Mouse (Mus musculus): Measurements from ENCODE around the gene Stpg2. TPM values are rescaled to one million over a fixed set of nuclear protein-coding genes. Genes with fewer than 3 reads are reported as not detected.

The Stpg2 gene
- not detected for total RNA-seq (2023)

DNA sequence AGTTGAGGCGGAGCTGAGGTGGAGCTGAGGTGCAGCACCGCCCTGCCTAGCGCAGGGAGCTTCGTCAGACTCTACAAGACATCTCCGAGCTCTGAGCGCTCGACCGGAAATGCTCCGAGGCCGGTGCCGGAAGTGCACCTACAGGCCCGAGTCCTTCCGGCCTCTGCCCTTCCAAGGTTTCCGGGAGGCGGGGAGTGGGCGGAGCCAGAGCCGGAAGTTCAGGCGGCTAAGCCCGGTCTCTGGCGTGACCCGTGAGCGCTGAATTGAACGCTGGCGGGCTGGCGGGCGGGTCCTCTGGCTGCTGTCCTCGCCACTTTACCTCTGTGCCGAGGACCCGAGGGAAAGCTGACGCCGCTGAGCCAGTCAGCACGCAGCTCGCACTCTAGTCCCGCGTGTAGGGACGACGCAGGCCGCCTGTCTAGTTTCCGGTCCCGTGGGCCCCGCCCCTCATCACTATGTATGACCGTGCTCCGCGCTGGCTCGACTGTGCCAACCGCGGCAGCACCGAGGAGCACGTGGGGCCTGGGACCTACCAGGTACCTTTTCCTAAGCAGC lies at the start of gene Stpg2:
TSS of gene Stpg2 (plus strand) at position 251 of the 555 bp plus-strand sequence.

Other genes starting within 250 kb of the Stpg2 start
- gene Rap1gds1, start 130.5 kb upstream of the Stpg2 start, total RNA-seq (2023) = 87.7 TPM